Mouse (Mus musculus): ENCODE measurements around the gene Cttn. TPM values are rescaled to one million over a fixed set of nuclear protein-coding genes. Genes with fewer than 3 reads are reported as not detected.

The Cttn gene
- total and polyA plus RNA-seq, 3 experiments: 0.55 TPM; not detected in 2

- peaks cover 91% of the 10 kb centered on the region for H3K27me3 ChIP-seq (replicated peaks)
- in situ Hi-C loops (cut with MboI; ENCODE audit: low pct_ligation_motif_present, low pct_unique_long_range_greater_than_20kb, low sequenced_read_pairs): no loop called here
- H3K4me3 ChIP-seq (replicated peaks in 1 of 3; ENCODE audit: low read depth in 2 of 3, low read length in 2 of 3, poor library complexity in 1 of 3): no peak overlapping the region
- no peaks in the 10 kb centered on the region for H3K36me3 ChIP-seq (replicated peaks in 1 of 2; ENCODE audit: control insufficient read depth in 1 of 2, insufficient read depth in 1 of 2, low read length in 1 of 2)
- H3K4me2 ChIP-seq (ENCODE audit: insufficient read depth, low read depth, poor library complexity, severe bottlenecking): no peak overlapping the region
- no peaks in the 10 kb centered on the region for H3K4me1 ChIP-seq (ENCODE audit: control insufficient read depth in 1 of 2, insufficient read depth in 2 of 2)
- H3K27ac ChIP-seq (ENCODE audit: insufficient read depth, low read depth): no peak overlapping the region
- H3K9me3 ChIP-seq (replicated peaks; ENCODE audit: low read length): no peaks in the 10 kb centered on the region
- dilution Hi-C loops (cut with MboI; ENCODE audit: extremely low pct_ligation_motif_present, extremely low pct_unique_long_range_greater_than_20kb, low sequenced_read_pairs): no loop called here
- no peak for DNase-seq (ENCODE audit: extremely low read depth)
- TF ChIP-seq ZNF384 (IDR thresholded peaks at IDR 0.05; ENCODE audit: low read depth, low read length): no peak
- no peaks in the 10 kb centered on the region for H3K79me2 ChIP-seq (replicated peaks; ENCODE audit: control insufficient read depth, extremely low read depth, insufficient read depth, poor library complexity, severe bottlenecking)
- no peak overlapping the region for H3K9ac ChIP-seq (ENCODE audit: insufficient read depth, low read depth)
Observed at GRCm38 (mm10) chr7:144408464-144409000, 62.3 kb downstream of the Cttn start.

GRCm38 (mm10) chr7:144407675-144408074, 63.1 kb downstream of the Cttn start:
- H3K4me2 ChIP-seq (ENCODE audit: insufficient read depth, low read depth, poor library complexity, severe bottlenecking): no peak overlapping the region
- DNase-seq (ENCODE audit: extremely low read depth): no peak
- no peaks in the 10 kb centered on the region for H3K4me1 ChIP-seq (ENCODE audit: control insufficient read depth in 1 of 2, insufficient read depth in 2 of 2)
- no peak overlapping the region for H3K27ac ChIP-seq (ENCODE audit: insufficient read depth, low read depth)
- in situ Hi-C loops (cut with MboI; ENCODE audit: low pct_ligation_motif_present, low pct_unique_long_range_greater_than_20kb, low sequenced_read_pairs): no loop called here
- H3K9ac ChIP-seq (ENCODE audit: insufficient read depth, low read depth): no peak overlapping the region
- H3K9me3 ChIP-seq (replicated peaks; ENCODE audit: low read length): no peaks in the 10 kb centered on the region
- H3K27me3 ChIP-seq (replicated peaks): peaks cover 94% of the 10 kb centered on the region
- dilution Hi-C loops (cut with MboI; ENCODE audit: extremely low pct_ligation_motif_present, extremely low pct_unique_long_range_greater_than_20kb, low sequenced_read_pairs): no loop called here
- no peak overlapping the region for H3K4me3 ChIP-seq (replicated peaks in 1 of 3; ENCODE audit: low read depth in 2 of 3, low read length in 2 of 3, poor library complexity in 1 of 3)
- TF ChIP-seq SIN3A (IDR thresholded peaks at IDR 0.05; ENCODE audit: low read length): no peak
- no peaks in the 10 kb centered on the region for H3K79me2 ChIP-seq (replicated peaks; ENCODE audit: control insufficient read depth, extremely low read depth, insufficient read depth, poor library complexity, severe bottlenecking)
- no peaks in the 10 kb centered on the region for H3K36me3 ChIP-seq (replicated peaks in 1 of 2; ENCODE audit: control insufficient read depth in 1 of 2, insufficient read depth in 1 of 2, low read length in 1 of 2)

GRCm38 (mm10) chr7:144402492-144402891, 68.3 kb downstream of the Cttn start:
- peaks cover 92% of the 10 kb centered on the region for H3K27me3 ChIP-seq (replicated peaks)
- dilution Hi-C loops (cut with MboI; ENCODE audit: extremely low pct_ligation_motif_present, extremely low pct_unique_long_range_greater_than_20kb, low sequenced_read_pairs): no loop called here
- no peak overlapping the region for H3K9ac ChIP-seq (ENCODE audit: insufficient read depth, low read depth)
- H3K9me3 ChIP-seq (replicated peaks; ENCODE audit: low read length): no peaks in the 10 kb centered on the region
- no peaks in the 10 kb centered on the region for H3K79me2 ChIP-seq (replicated peaks; ENCODE audit: control insufficient read depth, extremely low read depth, insufficient read depth, poor library complexity, severe bottlenecking)
- H3K27ac ChIP-seq (ENCODE audit: insufficient read depth, low read depth): no peak overlapping the region
- no peaks in the 10 kb centered on the region for H3K4me1 ChIP-seq (ENCODE audit: control insufficient read depth in 1 of 2, insufficient read depth in 2 of 2)
- no peak overlapping the region for H3K4me2 ChIP-seq (ENCODE audit: insufficient read depth, low read depth, poor library complexity, severe bottlenecking)
- DNase-seq (ENCODE audit: extremely low read depth): no peak
- TF ChIP-seq TCF12 (IDR thresholded peaks at IDR 0.05; ENCODE audit: low read depth, low read length): no peak
- TF ChIP-seq MAFK (IDR thresholded peaks at IDR 0.05; ENCODE audit: insufficient replicate concordance, low read length): no peak
- in situ Hi-C loops (cut with MboI; ENCODE audit: low pct_ligation_motif_present, low pct_unique_long_range_greater_than_20kb, low sequenced_read_pairs): no loop called here
- H3K4me3 ChIP-seq (replicated peaks in 1 of 3; ENCODE audit: low read depth in 2 of 3, low read length in 2 of 3, poor library complexity in 1 of 3): no peak overlapping the region
- H3K36me3 ChIP-seq (replicated peaks in 1 of 2; ENCODE audit: control insufficient read depth in 1 of 2, insufficient read depth in 1 of 2, low read length in 1 of 2): no peaks in the 10 kb centered on the region

GRCm38 (mm10) chr7:144391727-144392126, 79.1 kb downstream of the Cttn start:
- H3K79me2 ChIP-seq (replicated peaks; ENCODE audit: control insufficient read depth, extremely low read depth, insufficient read depth, poor library complexity, severe bottlenecking): no peaks in the 10 kb centered on the region
- no peak for DNase-seq (ENCODE audit: extremely low read depth)
- H3K36me3 ChIP-seq (replicated peaks in 1 of 2; ENCODE audit: control insufficient read depth in 1 of 2, insufficient read depth in 1 of 2, low read length in 1 of 2): no peaks in the 10 kb centered on the region
- H3K9ac ChIP-seq (ENCODE audit: insufficient read depth, low read depth): no peak overlapping the region
- H3K9me3 ChIP-seq (replicated peaks; ENCODE audit: low read length): peaks cover 7% of the 10 kb centered on the region
- H3K4me1 ChIP-seq (ENCODE audit: control insufficient read depth in 1 of 2, insufficient read depth in 2 of 2): peaks cover 5% of the 10 kb centered on the region in 2 experiments; a peak in 2 of 4 replicates
- no peak overlapping the region for H3K27ac ChIP-seq (ENCODE audit: insufficient read depth, low read depth)
- no peak overlapping the region for H3K4me3 ChIP-seq (replicated peaks in 1 of 3; ENCODE audit: low read depth in 2 of 3, low read length in 2 of 3, poor library complexity in 1 of 3)
- in situ Hi-C loops (cut with MboI; ENCODE audit: low pct_ligation_motif_present, low pct_unique_long_range_greater_than_20kb, low sequenced_read_pairs): no loop called here
- dilution Hi-C loops (cut with MboI; ENCODE audit: extremely low pct_ligation_motif_present, extremely low pct_unique_long_range_greater_than_20kb, low sequenced_read_pairs): no loop called here
- no peak overlapping the region for H3K4me2 ChIP-seq (ENCODE audit: insufficient read depth, low read depth, poor library complexity, severe bottlenecking)
- TF ChIP-seq MYC (IDR thresholded peaks at IDR 0.05; ENCODE audit: low read depth, low read length): no peak
- TF ChIP-seq SIN3A (IDR thresholded peaks at IDR 0.05; ENCODE audit: low read length): no peak
- TF ChIP-seq JUND (conservative IDR thresholded peaks at IDR 0.05; ENCODE audit: low read depth, low read length): no peak
- TF ChIP-seq MAX (IDR thresholded peaks at IDR 0.05; ENCODE audit: low read length): no peak
- no peak for TF ChIP-seq RAD21 (IDR thresholded peaks at IDR 0.05; ENCODE audit: low read depth, low read length)
- peaks cover 72% of the 10 kb centered on the region for H3K27me3 ChIP-seq (replicated peaks)

All from CH12.LX (cell line).